Mouse (Mus musculus) kidney, embryonic 14.5 days (tissue): ENCODE data around the gene A4galt. TPM values are rescaled to one million over a fixed set of nuclear protein-coding genes. Genes with fewer than 3 reads are reported as not detected.
A peak's percentile ranks its signal among the peaks of the same experiment; 100 is the strongest.

Source experiments
- ATAC-seq: fragments of 200-750 bp; cut with Nextera tagmentation; 2 replicates; pipeline ENCODE4 v1.8.0; 2017; ENCODE audit warnings: moderate number of reproducible peaks, mild to moderate bottlenecking, moderate TSS enrichment, moderate library complexity; ENCODE audit not compliant: low FRiP score, low TSS enrichment
- H3K27ac ChIP-seq: fragments of 300-500 bp; sonication (generic); 2 replicates; pipeline ENCODE4 v1.5.1; 2014; ENCODE audit warnings: low read depth, mild to moderate bottlenecking, low read length, moderate library complexity, mixed read lengths
- H3K27me3 ChIP-seq: fragments of 300-500 bp; sonication (generic); 2 replicates; pipeline ENCODE4 v1.6.1; 2014; ENCODE audit warnings: mild to moderate bottlenecking, low read length; ENCODE audit not compliant: control insufficient read depth, insufficient read depth
- H3K36me3 ChIP-seq: fragments of 300-500 bp; sonication (generic); 2 replicates; pipeline ENCODE4 v1.6.1; 2014; ENCODE audit warnings: low read length, mixed read lengths; ENCODE audit not compliant: control insufficient read depth, insufficient read depth
- H3K4me1 ChIP-seq: fragments of 300-500 bp; sonication (generic); 2 replicates; pipeline ENCODE4 v1.6.1; 2014; ENCODE audit warnings: low read length, mixed read lengths; ENCODE audit not compliant: control insufficient read depth, insufficient read depth
- H3K4me2 ChIP-seq: fragments of 300-500 bp; sonication (generic); replicated peaks from 2 replicates; pipeline ENCODE4 v1.6.1; 2014; ENCODE audit warnings: low read depth, mild to moderate bottlenecking, low read length
- H3K4me3 ChIP-seq: fragments of 300-500 bp; sonication (generic); 2 replicates; pipeline ENCODE4 v1.5.1; 2014; ENCODE audit warnings: mild to moderate bottlenecking, low read length
- H3K9ac ChIP-seq: fragments of 300-500 bp; sonication (generic); 2 replicates; pipeline ENCODE4 v1.6.1; 2014; ENCODE audit warnings: low read depth, mild to moderate bottlenecking, low read length, moderate library complexity
- H3K9me3 ChIP-seq: fragments of 300-500 bp; sonication (generic); 2 replicates; pipeline ENCODE4 v1.6.1; 2016; ENCODE audit warnings: low read length; ENCODE audit not compliant: control insufficient read depth
- WGBS: fragments of 180-500 bp; shearing (Covaris S2); extraction: QIAGEN DNeasy Blood & Tissue Kit; methylation state at CpG from one replicate; pipeline ENCODE4 v1.1.7; 2014; 5-methylcytosine and 5-hydroxymethylcytosine counted together
- polyA plus RNA-seq: library from polyadenylated mRNA; unstranded; fragments of >200 nt; fragmentation: Nextera tagmentation; extraction: Ambion mirVana; gene quantifications from 2 replicates; pipeline ENCODE4 v1.2.1, GENCODE M21; 2014

Gene A4galt
- polyA plus RNA-seq, 1 experiment from 2014 or later: 19.9 TPM

- 70% methylated on average over 8 of the region's 8 CpGs for WGBS
- peak overlapping the region; percentile 62; the same call in 1 of the 2 replicates for H3K27ac ChIP-seq
Observed at GRCm38 (mm10) chr15:83293706-83294645, 42.4 kb upstream of the A4galt start.

GRCm38 (mm10) chr15:83293144-83293543 lies 41.6 kb upstream of the A4galt start:
- Histone ChIP-seq H3K9me3 (no peaks in the 10 kb centered on the region), H3K4me1 (peaks cover 24% of the 10 kb centered on the region), H3K27me3 (no peaks in the 10 kb centered on the region), H3K4me3 (no peak overlapping the region), H3K4me2 (no peak overlapping the region), H3K36me3 (no peaks in the 10 kb centered on the region), H3K27ac (peak overlapping the region; percentile 62; the same call in 1 of the 2 replicates), H3K9ac (no peak overlapping the region)
- WGBS: 34% methylated on average over 6 of the region's 6 CpGs
- ATAC-seq: peak; percentile 53

More at GRCm38 (mm10) chr15:83293706-83294645, 42.4 kb upstream of the A4galt start:
- no peaks in the 10 kb centered on the region for H3K36me3 ChIP-seq
- H3K4me3 ChIP-seq: no peak overlapping the region
- H3K4me2 ChIP-seq: no peak overlapping the region
- no peak overlapping the region for H3K9ac ChIP-seq
- H3K4me1 ChIP-seq: peaks cover 24% of the 10 kb centered on the region
- ATAC-seq: no peak
- no peaks in the 10 kb centered on the region for H3K9me3 ChIP-seq
- no peaks in the 10 kb centered on the region for H3K27me3 ChIP-seq

DNA sequence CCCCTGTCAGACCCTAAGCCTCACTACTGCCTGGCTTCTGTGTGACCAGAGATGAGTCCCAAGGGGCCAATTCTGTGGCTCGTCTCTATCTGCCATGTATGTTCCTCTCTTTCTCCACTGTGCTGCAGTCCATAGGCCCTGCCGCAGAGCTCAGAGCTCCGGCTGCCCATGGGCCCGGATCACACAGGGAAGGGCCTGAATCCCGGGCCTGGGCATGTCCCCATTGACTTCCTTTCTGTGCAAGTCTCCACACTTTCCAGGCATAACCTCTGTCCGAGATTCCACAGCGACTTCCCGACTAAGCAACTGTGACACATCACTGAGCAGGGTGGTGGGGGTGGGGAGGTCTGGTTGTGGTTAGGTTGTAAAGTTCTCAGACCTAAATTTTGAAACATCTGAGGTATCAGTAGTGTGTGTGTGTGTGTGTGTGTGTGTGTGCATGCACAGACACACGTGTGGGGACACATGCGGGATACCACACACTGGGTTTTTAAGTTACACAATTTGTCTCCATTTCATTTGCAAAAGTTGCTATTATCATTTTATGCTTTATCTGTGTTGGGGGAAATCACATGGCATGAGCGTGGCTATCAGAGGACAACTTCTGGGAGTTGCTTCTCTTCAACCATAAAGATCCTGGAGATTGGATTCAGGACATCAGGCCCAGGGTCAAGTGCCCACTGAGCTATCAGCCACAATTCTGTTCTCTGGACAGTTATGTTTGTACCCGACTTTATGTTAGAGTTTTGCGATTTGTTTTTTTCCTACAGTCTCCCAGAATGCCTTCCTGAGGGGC lies 40.9 kb upstream of the A4galt start:
- peaks cover 24% of the 10 kb centered on the region for H3K4me1 ChIP-seq
- H3K27ac ChIP-seq: peak overlapping the region; percentile 62; the same call in 1 of the 2 replicates
- ATAC-seq: 0 out of 2 replicates have a peak, but pooled peaks have one; percentile 20
- H3K9ac ChIP-seq: no peak overlapping the region
- H3K4me3 ChIP-seq: no peak overlapping the region
- H3K36me3 ChIP-seq: no peaks in the 10 kb centered on the region
- H3K9me3 ChIP-seq: no peaks in the 10 kb centered on the region
- 58% methylated on average over 13 of the region's 13 CpGs for WGBS
- H3K4me2 ChIP-seq: no peak overlapping the region
- H3K27me3 ChIP-seq: no peaks in the 10 kb centered on the region

- H3K9ac ChIP-seq: no peak overlapping the region
- no peaks in the 10 kb centered on the region for H3K27me3 ChIP-seq
- peaks cover 17% of the 10 kb centered on the region for H3K4me1 ChIP-seq
- no peak overlapping the region for H3K27ac ChIP-seq
- no peaks in the 10 kb centered on the region for H3K36me3 ChIP-seq
- H3K4me2 ChIP-seq: no peak overlapping the region
- no peak overlapping the region for H3K4me3 ChIP-seq
- peaks cover 3% of the 10 kb centered on the region; the same call in 1 of the 2 replicates for H3K9me3 ChIP-seq
- ATAC-seq: no peak
- WGBS: 90% methylated on average over 2 of the region's 2 CpGs
Observed at GRCm38 (mm10) chr15:83290899-83291298, 39.3 kb upstream of the A4galt start.

DNA sequence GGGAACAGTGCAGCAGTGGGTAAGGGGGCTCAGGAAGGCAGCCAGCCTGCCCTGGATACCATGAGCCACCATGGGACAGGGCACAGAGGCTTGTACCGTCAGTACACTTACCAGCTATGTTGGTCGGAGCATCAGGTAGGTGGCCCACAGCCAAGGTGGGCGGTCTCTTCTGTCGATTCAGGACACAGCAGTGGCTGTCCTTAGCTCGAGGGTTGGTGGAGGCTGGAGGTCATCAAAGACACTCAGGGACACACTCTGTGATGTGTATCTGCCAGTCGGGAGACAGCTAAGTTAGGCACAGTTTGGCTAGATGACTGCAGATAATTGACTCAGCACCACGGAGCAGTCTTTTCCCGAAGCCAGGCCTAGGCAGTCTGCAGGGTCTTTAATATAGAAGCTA lies 33.3 kb upstream of the A4galt start:
- Histone ChIP-seq H3K4me3 (no peak overlapping the region), H3K9me3 (peaks cover 3% of the 10 kb centered on the region; the same call in 1 of the 2 replicates), H3K4me2 (no peak overlapping the region), H3K4me1 (no peaks in the 10 kb centered on the region), H3K9ac (no peak overlapping the region), H3K36me3 (no peaks in the 10 kb centered on the region), H3K27ac (no peak overlapping the region), H3K27me3 (no peaks in the 10 kb centered on the region)
- WGBS: 80% methylated on average over 8 of the region's 8 CpGs
- ATAC-seq: no peak

DNA sequence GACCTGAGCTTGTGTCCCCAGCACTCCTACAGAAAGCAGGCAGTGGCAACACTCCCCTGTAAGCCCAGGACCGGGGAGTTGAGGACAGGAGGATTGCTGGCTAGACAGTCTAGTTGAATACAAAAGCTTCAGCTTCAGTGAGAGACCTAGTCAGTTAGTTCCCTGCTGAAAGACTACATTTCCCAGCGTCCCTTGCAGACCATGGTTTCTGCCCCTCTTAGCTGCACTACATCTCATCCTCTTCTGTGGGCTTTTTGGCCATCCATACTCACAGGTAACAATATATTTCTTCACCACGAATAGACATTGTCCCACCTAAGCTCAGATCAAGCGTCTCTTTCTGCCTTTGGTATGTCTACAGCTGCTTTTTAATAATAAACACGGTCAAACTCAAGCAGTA lies 30.8 kb upstream of the A4galt start:
- no peak overlapping the region for H3K27ac ChIP-seq
- no peak overlapping the region for H3K9ac ChIP-seq
- H3K9me3 ChIP-seq: peaks cover 3% of the 10 kb centered on the region; the same call in 1 of the 2 replicates
- WGBS: 72% methylated on average over 5 of the region's 5 CpGs
- no peak for ATAC-seq
- no peak overlapping the region for H3K4me2 ChIP-seq
- no peaks in the 10 kb centered on the region for H3K36me3 ChIP-seq
- no peaks in the 10 kb centered on the region for H3K27me3 ChIP-seq
- H3K4me3 ChIP-seq: no peak overlapping the region
- H3K4me1 ChIP-seq: no peaks in the 10 kb centered on the region

DNA sequence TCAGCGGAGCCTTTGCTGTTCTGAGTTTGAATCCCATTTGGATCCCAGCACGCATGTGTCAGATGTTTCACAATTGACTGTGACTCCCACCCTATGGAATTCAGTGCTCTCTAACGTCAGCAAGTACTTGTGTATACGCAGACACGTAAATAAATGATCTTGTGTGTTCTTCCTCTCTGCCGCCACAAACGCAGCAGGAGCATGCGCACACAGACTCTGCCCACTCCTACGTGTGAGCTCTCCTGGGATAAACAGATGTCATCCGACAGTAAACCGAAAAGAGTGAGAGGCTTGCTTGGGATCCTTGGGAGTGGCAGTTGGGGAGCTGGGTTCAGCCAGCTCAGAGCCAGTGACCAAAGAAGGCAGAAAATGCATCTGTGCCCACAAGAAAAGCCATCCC lies 29.7 kb upstream of the A4galt start:
- no peak overlapping the region for H3K27ac ChIP-seq
- no peak overlapping the region for H3K9ac ChIP-seq
- no peak for ATAC-seq
- H3K27me3 ChIP-seq: no peaks in the 10 kb centered on the region
- H3K4me2 ChIP-seq: no peak overlapping the region
- 75% methylated on average over 11 of the region's 11 CpGs for WGBS
- no peaks in the 10 kb centered on the region for H3K4me1 ChIP-seq
- no peaks in the 10 kb centered on the region for H3K36me3 ChIP-seq
- no peaks in the 10 kb centered on the region for H3K9me3 ChIP-seq
- no peak overlapping the region for H3K4me3 ChIP-seq

DNA sequence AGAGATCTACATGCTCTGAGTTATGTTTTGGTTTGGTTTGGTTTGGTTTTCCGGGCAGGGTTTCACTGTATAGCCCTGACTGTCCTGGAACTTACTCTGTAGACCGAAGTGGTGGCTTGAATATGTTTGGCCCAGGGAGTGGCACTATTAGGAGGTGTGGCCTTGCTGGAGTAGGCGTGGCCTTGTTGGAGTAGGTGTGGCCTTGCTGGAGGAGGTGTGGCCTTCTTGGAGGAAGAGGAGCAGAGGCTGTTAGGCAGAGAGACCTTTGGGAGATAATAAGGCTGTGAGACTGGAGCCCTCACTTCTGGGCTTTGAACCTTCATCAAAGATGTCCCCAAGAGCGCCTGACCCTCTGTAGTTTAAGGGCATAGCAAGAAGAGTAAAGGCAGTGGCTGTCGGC lies 27.0 kb upstream of the A4galt start:
- Histone ChIP-seq H3K4me3 (no peak overlapping the region), H3K36me3 (no peaks in the 10 kb centered on the region), H3K4me2 (no peak overlapping the region), H3K27ac (no peak overlapping the region), H3K9ac (no peak overlapping the region), H3K4me1 (no peaks in the 10 kb centered on the region), H3K9me3 (no peaks in the 10 kb centered on the region), H3K27me3 (no peaks in the 10 kb centered on the region)
- WGBS: 85% methylated on average over 5 of the region's 5 CpGs
- ATAC-seq: no peak
